Mouse (Mus musculus): ENCODE results near the gene Abcd3.

- no peak for TF ChIP-seq CTCF (IDR thresholded peaks at IDR 0.05; ENCODE audit: borderline replicate concordance, control insufficient read depth, extremely low read depth, insufficient read depth, low read length, poor library complexity)
- no peak for TF ChIP-seq POLR2A (IDR thresholded peaks at IDR 0.05; ENCODE audit: control insufficient read depth, extremely low read depth, insufficient read depth, low read length, poor library complexity)
Observed at GRCm38 (mm10) chr3:121824319-121824718, 9.2 kb upstream of the Abcd3 start.

All from thymus, adult 2 months (tissue).